Mouse (Mus musculus) layer of hippocampus, postnatal 36 days (tissue): Measurements from ENCODE around the gene Fam208b. TPM values are rescaled to one million over a fixed set of nuclear protein-coding genes. Genes with fewer than 3 reads are reported as not detected.
A peak's percentile ranks its signal among the peaks of the same experiment; 100 is the strongest.

Experiments used
- DNase-seq, 2 experiments: peaks; one replicate each; pipeline ENCODE4 v3.0.0; 2022
- total RNA-seq, 2 experiments: library from RNA; stranded (reverse); gene quantifications; 2 replicates each; pipeline ENCODE4 v1.2.3; 2021

The Fam208b gene
- total RNA-seq, result 10 to 100 TPM; 23.0 to 29.5 TPM

DNA sequence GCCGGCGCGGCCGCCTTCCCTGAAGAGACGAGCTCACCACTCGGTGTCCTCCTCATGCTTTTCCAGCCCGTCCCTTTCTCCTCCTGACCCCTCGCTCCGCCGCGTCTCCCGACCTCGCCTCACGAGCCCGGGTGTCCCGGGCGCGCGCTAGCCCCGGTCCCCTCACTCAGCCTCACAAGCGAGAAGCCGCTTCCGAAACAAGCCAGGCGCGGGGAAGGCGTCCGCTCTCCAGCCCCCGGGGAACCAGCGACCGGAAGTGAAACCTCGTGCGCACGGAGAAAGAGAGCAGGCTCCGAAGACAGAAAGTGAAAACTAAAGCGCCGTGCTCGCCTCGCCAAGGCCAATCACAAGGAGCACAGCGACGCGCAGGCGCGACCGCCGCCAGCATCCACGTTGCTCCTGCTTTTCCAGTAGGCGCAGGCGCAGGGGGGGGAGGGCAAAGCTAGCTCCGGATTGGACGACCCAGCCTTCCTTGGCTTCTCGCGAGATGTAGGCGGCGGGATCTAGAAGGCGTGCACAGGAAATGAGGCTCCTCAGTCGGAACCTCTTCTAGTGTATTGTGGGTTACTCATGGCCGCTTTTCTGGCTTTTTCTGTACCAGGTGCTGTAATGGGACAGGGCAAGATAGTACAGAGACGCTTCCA lies at the start of gene Fam208b:
TSS of gene Fam208b (minus strand) at position 314 of the 644 bp plus-strand sequence.
- peak; percentile 97 to 98 for DNase-seq

DNA sequence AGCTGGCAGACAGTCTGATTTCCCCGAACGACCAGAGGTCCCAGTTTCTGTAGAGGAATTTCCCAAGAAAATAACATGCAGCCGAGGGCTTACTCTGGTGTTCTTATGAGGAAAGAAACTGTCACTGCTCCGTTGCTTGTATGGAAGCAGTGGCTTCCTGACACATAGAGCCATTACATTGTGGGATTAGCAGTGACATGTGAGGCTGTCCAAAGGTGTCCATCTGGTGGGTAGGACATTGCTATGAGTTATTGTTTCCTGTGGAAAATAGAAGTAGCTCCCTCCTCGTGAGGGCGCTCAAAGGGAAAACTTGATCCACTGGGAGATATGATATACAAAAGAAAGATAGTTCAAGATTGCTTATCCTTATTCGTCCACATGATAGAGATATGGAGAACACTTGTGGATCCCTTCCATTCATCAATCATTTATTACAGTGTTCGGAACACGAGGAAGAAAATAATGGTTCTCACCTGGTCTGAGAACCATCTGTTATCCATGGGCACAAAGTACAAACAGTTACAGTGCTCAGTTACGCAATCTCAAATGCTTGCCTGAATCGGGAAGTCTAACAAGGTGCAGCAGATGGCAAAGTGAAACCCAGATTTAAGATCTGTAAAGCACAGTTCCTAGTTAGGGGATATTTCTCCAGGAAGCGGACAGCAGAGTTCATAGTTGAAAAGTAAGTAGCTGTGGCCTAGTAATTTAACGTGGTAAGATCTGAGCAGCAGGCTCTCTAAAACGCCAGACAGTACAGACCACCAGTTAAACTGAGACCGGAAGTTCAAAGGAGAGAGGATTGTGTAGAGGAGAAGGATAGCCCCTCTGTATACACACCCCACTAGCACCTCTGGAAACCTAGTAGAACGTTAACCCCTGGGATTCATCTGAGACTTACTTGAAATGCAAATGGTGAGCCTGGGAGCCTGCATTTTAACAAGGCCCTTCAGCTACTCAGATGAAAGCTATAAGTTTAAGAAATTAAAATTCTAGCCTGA lies 48.6 kb upstream of the Fam208b start:
- DNase-seq, result no peak

DNA sequence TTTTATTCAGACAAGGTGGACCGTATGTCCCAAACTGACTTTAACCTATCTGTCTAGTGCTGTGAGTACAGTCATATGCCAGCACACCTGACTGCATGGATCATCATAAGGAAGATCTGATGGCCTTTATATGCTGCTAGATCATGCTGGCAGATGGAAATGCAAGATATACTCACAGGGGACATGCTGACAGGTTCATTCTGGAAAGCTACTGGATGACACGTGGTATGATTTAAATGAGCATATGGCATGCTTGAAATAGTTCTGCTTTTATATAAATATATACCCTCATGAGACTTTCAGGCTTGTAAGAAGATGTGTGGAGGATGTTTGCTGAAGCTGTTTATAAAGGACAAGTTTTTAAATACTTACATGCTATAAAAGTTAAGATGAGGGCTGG lies 43.5 kb upstream of the Fam208b start:
- no peak for DNase-seq

DNA sequence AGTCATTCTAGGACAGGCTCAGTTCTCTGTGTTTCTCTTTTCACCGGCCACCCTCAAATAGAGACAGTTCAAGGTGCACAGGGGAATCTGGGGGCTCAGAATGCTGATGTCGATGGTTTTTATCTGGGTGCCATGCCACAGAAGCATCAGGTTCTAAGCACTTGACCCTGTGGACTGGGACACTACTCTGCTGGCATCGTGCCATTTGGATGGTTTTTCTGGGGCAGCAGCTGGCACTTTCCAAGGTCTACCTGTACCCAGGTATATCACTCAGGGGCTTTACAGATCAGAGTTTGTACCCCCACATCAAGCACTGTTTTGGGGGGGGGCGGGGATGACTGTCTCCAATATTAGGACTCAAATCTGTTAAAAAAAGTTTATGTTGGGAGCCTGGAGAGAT lies 39.7 kb upstream of the Fam208b start:
- DNase-seq, result no peak

DNA sequence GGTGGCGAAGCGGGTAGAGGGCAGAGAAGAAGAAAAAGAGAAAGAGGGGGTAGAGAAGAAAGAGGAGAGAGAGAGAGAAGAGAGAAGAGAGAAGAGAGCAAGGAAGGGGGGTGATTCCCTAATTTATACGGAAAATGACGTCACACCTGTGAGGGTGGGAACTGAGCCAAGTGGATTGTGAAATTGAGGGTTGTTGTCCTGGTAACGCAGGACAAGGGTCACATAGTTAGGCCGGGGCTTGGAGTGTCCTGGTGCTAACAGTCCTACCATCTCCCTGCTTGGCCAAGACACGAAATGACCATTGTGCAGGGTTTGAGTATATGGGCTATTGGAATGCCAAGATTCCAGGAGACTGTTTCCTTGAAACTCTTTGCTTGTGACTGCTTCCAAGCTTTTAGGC lies 35.7 kb upstream of the Fam208b start:
- no peak for DNase-seq

DNA sequence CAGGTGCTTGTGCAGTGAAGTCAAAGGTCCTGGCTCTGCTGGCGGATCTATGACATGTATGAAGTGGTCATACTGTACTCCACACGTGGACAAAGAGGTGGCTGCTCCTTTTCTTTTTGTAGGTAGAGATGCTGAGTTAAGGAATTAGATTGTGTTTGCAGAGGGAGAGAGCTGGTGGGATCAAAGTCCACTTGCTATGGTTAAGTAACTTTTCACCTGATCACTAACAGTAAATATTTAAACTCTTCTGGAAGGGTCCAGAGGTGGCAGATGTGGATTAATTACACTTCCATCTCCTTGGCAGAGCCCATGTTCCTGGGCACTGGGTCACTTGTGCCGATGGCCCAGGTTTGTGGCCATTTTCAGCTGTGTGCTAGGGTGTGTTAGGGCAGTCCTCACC lies 35.0 kb upstream of the Fam208b start:
- DNase-seq, result no peak

DNA sequence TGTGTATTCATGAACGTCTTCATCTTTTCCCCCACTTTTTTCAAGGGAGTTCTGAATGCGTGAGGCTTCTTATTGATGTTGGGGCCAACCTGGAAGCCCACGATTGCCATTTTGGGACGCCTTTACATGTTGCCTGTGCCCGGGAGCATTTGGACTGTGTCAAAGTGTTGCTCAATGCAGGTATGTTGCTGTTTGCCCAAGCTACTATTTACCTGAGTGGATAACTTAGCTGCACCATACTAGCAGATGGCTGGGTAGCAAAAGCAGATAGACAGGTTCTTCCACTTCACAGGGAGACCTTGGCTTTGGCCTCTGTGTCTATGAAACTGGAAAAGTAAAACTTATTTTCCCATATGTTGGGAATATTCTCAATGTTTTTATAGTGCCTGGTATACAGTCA lies 34.0 kb upstream of the Fam208b start:
- no peak for DNase-seq

DNA sequence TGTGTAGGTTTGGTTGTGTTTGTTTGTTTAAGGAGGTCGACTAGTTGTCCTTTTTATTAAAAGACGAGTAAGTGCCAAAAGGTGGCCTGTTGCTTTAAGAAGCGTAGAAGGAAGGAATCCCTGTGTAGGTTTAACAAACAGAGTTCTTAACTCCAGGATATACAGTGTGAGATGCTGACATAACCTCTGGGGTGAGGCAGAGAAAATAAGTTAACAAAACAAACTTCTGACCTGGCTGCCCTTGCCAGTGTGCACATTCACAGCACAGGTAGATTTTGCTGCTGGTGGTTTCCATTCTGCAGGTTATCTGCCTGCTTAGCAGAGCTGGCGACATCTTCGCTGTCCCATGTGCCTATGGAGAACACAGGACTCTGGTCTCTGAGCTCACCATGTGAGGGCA lies 31.6 kb upstream of the Fam208b start:
- no peak for DNase-seq

DNA sequence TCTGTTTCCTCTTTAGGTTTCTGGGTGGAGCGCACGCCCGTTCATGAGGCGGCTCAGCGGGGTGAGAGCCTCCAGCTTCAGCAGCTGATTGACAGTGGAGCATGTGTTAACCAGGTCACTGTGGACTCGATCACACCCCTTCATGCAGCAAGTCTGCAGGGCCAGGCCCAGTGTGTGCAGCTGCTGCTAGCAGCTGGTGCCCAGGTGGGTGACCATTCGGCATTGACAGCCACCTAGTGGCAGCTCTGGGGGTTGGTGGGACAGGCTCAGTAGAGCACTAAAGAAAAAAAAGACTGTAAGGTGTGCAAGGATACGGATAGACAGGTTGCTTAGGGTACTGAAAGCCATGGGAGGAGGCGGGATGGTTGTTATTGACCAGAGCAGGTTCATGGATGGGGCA lies 31.1 kb upstream of the Fam208b start:
- no peak for DNase-seq

DNA sequence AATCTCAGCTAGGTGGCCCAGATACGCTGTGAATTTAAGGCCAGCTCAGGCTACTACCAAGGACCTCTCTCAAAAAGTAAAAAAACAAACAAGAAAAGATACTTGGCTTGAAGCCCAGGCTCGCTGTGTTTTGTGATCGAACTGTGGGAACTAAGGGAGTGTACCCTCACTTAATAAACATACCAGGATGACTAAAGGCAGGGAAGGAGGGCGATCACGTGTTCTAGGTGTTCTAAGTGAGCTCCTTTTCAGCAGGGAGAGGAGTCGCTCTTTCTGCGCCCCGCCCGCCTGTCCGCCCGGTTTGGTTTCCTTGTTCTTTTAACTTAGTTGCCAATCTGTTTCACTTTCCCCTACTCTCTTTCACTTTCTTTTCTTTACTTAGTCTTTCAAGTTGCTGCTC lies 25.9 kb upstream of the Fam208b start:
- DNase-seq, result no peak

DNA sequence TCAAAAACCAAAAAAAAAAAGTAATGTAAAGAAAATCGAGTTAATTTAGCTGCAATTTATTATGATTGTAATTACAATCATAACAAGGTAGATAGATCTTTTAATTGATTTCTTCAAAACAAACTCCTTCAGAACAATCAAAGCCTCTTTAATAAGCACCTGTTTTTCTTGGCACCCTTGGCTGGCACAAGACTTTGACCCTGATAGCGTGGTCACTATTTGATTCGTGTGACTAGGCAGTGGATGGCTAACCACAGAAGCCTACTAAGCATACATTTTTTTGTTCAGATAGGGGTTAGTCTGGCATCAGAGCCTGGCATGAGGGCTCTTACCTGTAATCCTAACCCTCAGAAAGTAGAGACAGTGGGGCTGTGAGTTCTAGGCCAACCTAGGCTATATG lies 24.2 kb upstream of the Fam208b start:
- no peak for DNase-seq

DNA sequence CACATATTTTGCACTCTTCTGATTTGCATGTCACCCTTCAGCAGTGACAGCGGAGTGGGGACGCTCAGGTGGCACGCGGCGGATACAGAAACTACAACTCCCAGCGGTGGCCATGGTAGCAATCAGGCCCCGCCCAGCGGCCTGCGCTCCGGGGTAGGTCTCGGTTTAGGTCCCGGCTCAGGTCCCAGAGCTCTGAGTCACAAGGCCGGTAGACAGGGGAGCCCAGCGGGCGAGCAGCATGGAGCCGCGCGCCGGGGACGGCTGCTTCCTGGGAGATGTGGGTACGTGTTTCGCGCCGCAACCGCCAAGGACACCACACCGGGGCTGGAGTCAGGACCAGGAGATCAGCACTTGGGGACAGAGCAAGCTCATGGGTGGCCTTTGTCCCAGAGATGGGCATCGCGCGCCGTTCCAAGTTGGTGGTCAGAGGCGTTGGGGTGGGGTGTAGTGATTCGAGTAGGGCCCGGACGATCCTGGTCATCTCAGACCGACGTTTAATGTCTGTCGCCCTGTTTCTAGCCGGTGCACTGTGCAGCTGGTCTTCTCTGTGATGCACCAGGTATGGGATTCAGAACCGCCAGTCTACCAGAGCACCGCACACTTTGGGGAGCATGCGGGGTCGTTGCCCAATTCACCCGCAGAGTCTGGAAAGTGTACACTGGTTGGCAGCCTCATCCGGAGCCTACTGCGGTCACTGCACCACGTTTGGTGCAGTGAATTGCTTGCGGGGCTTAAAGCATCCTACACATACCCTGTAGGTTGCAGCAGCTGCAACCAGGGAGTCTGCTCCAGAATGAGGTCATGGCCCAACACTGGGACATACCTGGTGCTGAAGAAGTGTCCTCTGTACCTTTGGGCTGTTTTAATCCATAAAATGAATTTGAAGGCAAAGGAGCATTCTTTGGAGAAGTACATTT lies 23.2 kb upstream of the Fam208b start, which contains the start of gene Asb13:
TSS of gene Asb13 (plus strand) at position 138 of the 917 bp plus-strand sequence.
- DNase-seq, result peak; percentile 79 to 85

DNA sequence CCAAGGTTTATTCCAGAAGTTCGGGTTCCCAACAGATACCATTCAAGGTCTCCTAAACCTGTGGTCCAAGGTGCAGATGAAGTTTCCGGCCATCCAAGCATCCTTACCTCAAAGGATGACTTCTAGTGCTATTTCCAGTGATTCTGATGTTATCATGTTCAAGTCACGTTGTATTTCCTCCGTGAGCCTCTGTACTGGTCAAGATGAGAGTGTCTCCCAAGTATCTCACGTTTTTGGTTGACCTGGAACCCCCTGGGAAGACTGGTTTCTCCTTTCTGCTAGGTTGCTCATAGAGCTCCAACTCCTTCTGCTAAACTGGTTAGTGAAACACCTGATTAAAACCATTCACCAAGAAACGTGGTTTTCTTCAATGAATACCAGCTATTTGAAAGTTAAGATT lies 22.2 kb upstream of the Fam208b start:
- no peak for DNase-seq

DNA sequence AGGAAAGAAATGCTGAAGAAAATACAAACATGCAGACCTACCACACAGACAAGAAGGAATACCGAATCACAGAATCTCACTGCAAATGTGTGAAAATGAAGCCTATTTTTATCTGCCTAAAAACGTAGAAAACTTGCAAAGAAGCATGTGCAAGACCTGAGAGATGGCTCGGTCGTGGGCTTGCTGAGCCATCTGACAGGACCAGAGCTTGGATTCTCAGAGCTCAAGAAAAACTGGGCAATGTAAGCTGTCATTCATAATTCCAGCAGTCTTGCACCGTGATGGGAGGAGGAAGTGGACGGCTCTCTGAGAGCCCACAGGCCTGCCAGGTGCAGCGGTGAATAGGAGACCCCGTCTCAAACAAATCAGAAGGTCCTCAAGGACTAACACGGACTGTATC lies 21.6 kb upstream of the Fam208b start:
- DNase-seq, result no peak

DNA sequence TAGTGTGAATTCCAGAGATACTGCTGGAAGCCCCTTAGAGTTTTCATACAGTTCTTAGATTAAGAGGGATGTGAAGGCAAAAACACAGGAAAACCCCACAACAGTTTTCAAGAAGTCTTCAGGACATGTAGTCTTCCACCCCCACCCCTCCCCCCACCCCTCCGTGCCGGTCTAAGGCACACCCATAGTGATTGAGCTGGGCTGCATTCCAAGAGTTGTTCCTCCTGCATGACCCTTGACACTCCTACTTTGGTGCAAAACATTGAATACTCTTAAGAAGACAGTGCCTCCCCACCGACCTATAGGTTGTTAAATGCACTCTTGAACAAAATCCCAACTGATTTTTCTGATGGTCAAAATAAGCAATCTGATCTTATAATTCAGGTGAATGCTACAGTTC lies 17.2 kb upstream of the Fam208b start:
- no peak for DNase-seq

DNA sequence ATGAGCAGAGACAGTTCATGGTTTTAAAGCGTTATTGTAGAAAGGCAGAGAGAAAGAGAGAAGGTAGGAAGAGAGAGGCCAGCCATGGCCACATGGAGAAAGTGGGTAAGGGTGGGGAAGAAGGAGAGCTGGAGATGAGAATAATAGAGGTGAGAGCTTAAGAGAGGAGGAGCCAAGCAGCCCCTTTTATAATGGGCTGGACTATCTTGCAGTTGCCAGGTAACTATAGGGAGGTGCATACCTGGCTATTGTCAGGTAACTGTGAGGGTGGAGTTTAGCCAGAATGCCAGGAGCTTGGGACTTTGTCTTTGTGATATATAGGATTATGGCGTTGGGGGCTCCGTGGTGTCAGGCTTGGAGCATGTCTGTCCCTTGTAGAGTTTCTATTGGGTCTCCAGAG lies 16.2 kb upstream of the Fam208b start:
- no peak for DNase-seq

DNA sequence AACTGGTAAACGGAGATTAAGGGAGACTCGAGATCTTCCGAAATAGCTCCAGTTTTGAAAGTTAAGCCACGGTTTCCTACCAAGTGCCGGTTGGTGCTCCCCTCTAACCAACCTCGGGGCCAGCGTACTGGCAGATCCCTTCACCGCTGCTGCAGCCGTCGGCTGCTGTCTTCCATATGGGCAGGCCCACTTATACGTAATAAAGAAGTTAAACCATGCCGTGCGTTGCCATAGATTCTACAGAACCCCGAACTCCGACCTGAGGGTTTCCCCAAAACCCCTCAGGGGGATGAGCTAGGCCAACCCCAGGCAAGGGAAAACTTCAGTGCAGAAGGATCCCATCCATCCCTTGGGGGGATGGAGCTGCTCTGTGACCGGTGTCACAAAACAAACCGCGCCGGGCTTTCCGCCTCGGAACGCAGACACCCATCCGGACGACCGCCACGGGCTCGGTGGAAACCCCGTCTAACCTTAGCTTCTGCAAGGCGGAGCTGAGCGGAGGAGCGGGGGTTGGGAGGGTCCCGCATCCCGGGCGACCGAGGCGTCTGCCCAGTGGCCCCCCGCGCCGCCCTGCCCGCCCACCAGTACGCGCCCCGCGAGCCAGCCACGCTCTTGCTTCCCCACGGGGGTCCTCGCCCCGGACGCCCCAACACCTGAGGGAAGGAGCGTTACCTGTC lies 652 bp downstream of the Fam208b start:
- peak in 1 of 2 experiments; percentile 9 for DNase-seq

DNA sequence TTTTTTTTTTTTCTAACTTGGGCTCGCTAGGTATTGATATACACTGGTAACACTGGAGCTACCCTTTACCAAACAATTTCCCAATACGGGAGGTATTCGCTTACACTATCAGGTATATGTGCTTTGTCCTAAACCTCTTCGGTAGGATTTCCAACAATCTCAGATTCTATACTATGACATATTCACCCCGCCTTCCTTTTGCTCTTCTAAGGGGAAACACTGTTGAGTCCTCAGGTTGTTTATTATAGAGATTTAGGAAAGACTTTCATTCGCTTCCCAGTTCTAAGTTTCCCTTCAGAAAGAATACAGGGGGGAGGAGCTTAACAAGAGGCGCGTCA lies 1.2 kb downstream of the Fam208b start:
- DNase-seq, result no peak

DNA sequence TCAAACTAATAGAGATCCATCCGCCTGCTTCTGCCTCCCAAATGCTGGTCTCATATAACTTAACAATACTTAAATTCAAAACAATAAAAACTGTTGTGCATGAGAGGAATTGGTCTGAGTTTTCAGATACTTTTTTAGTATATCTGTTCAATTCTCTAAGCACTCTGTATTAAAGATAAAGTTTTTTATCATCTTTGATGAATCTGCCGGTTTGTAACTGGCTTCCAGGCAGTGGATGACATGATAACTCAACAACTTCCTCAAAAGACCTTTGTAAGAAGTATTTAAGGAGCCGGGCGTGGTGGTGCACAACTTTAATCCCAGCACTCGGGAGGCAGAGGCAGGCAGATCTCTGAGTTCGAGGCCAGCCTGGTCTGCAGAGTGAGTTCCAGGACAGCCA lies 14.7 kb downstream of the Fam208b start:
- DNase-seq, result no peak

DNA sequence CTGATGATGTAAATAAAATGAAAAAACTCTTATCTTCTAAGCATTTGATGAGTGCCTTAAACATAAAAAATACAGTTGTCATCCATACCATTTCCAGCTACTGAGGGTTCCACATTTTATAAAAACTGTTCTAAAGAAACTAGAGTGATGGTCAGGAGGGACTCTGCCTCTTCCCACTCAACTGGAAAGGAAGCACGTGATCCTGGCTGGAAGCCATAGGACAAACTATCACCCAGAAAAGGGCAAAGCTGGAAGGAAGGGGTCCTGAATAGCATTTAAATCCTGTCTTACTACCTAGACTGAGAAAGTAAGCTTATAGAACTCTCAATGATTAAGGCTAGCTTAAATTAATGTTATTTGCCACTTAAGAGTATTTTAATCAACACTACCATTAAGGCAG lies 16.6 kb downstream of the Fam208b start:
- DNase-seq, result no peak

DNA sequence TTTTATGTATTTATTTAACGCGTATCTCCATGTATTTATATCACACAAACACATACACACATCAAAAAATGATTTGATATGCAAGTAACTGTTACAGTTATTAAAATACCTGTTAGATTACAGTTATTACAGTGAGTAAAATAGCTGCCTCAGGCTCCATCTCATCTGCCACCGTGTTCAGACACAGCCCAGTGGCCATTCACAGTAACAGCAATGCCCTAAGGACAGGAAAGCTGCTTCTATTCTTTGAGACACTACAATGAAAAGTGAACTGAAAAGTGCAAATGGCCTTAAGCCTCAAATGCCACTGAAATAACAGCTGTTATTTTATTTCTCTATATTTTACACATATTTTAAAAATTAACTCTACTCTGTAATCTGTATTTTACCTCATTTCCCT lies 20.1 kb downstream of the Fam208b start:
- no peak for DNase-seq

DNA sequence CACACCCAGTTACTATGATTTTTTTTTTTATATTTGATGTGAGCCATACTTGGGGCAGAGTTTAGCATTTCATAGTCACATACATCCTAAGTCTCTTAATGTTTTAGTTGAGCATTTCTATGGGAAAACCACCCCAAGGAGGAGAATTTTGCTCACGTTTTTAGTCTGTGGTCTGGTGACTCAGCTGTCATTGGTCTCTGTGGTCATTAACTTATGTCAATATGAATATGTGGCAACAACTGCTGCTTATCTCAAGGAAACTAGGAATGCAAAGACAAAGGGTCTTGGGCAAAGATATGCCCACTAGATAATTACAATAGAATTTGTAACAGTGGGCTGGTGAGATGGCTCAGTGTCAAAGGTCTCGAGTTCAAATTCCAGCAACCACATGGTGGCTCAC lies 47.0 kb downstream of the Fam208b start:
- DNase-seq, result no peak
